Mouse (Mus musculus) adrenal gland, postnatal 36 days (tissue): ENCODE measurements around the gene Capzb. TPM values are rescaled to one million over a fixed set of nuclear protein-coding genes. Genes with fewer than 3 reads are reported as not detected.

Experiments
- DNase-seq, 2 experiments: peaks; one replicate each; pipeline ENCODE4 v3.0.0; 2021; ENCODE audit warnings: mixed read lengths in 1 of 2
- total RNA-seq, 2 experiments: library from RNA; stranded (reverse); gene quantifications; 2 replicates each; pipeline ENCODE4 v1.2.3; 2021

Gene Capzb
- total RNA-seq, 2 experiments from 2014 or later: 379 to 391 TPM

DNA sequence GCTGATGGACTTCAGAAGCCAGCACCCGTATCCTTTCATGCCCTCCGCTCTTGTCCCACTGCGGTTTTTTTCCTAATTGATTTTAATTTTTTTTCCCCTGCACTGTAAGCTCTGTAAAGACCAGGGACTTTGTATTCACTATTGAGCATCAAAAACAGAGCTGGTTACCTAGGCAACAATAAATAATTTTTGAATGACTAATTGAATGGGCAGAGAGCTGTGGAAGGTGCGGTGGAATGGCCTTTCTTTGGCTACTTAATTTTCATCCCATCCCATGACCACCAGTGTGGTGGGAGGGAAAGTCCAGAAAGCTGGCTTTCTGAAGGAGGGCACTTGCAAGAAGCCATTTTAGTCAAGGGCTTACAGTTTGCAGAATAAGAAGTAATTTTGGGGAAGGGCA is 41.6 kb downstream of the Capzb start:
- no peak for DNase-seq

DNA sequence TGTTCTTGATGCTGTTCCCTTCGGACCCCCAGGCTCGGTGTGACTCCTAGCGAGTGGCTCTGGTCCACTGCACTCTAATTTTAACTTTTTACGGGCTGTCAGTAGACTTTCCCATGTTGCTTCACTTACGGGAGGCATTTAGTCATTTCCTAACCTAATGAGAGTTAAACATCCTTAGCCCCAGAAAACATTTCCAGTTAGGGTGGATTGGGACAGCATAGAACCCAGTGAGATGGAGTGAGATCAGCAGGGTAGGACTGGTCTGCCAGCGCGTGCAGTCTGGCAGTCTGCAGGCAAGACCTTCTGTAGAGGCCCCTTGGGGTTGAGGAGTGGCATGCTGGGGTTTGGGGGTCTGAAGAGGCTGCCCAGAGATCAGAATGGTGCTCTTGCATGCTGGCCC is 42.9 kb downstream of the Capzb start:
- DNase-seq: no peak

DNA sequence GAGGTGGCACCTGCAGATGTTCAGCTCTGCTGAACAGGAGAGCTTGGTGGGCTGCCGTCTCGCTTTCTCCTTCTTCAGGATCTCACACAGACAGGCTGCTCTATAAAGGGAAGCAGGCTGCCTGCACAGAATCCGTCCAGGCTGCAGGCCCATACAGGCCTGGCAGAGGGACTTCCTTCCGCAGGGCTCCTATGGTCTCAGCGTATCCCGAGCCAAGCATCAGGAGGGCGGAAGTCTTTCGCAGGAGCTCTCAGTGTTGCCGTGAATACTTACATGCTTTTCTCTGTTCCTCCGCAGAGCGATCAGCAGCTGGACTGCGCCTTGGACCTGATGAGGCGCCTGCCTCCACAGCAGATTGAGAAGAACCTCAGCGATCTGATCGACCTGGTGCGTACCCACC is 45.9 kb downstream of the Capzb start:
- no peak for DNase-seq

DNA sequence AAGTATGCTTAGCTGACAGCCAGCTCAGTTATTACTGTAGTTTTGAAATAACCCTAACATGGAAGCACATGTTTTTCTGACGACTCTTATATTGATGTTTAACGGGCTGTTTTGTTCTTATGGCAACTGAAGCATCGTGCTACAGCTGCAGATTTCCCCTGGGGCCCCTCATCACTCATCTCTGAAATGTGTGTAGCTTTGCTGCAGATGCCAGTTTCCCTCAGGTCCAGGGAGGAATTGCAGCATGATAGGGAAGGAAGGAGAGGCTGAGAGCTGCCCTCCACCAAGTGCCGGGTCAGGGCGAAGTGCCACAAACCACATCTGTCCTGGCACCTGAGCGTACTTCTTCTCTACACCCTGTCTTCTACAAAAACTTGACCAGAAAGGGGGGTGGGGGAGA is 47.6 kb downstream of the Capzb start:
- no peak for DNase-seq

DNA sequence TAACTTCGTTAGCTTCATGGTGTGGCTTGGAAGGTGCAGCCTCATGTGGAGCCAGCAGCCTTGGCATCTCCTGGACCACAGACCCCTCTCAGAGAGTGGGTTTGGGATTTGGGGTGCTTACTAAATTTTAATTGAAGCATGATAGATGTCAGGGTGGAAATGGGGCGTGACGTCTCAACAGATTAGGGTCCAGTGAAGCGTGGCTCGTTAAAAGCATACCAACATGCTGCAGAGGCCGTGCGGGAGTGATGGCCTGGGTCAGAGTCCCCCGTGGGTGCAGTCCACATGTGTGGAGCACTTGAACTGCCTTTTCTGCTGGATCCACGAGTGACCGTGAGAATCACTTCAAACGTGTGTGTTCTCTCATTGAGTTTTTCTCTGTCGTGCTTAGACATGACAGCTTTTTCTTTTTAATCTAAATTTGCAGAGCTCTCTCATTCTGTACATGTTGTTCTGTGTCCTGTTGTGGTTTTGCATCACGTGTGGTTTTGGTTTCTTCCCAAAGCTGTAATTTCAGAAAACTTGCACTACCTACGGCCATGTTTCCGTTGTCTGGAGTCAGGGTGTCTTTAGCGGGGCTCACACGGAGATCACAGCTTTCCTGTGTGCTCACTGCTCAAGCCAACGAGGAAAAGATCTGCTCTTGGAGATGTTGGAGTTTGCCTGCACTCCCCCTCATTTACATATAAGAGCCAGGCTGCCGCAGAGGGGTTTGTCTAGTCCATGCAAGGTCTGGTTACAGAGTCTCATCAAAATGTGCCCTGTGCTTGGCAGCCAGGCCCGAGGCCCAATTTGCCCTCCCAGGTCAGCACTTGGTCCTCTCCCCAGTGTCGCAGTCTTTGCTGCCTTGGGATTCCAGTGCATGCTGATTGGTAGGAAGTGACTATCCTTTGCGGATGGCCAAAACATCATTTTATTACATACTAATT is 49.2 kb downstream of the Capzb start:
- DNase-seq: no peak

DNA sequence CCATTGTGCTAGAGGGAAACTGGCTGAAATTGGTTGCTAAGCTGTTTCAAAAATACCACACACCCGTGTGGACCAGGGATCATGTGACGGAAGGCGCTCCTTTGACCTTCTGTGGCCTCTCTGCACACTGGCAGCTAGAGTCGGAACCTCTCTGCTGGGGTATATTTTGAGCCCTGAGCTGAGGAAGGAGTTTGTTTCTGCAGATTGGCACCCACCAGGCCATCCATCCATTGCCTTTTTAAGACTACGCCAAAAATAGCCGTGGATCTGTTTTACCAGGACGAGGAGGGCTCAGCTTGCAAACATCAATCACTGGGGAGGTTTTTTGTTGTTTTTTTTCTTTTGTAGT is 49.9 kb downstream of the Capzb start:
- DNase-seq: no peak

DNA sequence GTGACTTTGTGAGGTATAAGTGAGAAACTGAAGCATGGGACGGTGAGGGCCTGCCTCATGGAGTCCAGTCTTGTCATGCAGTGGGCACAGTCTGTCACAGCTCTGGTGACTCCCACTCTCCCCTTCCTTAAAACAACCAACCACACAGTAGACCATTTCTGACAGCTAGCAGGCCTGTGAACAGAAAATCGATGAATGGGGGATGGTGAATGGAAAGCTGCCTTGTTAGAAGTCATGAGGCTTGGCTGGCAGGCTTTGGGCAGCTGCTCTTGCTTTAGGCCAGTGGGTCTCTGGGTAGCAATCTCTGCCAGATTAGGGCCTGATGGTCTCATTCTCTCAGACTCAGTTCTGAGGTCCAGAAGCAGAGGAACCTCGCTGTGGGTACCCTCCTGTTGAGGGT is 51.5 kb downstream of the Capzb start:
- no peak for DNase-seq

DNA sequence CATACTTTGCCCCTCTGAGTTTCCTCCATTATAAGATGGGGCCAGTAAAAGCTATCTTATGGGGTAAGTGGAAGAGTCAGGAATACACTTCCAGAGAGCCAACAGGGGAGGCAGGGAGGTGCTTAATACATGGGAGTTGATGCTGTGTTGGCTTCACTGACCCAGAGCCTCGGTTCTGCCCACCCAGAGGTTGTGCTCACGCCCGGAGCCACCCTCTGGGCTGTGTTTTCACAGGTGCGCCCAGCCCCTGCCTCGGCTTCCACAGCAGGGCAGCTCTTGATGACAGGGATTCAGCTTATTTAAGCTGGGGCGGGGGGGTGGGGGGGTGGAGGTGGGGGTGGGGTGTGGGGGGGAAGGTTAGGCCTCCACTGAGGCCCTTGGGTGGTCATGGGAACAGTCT is 52.1 kb downstream of the Capzb start:
- no peak for DNase-seq

DNA sequence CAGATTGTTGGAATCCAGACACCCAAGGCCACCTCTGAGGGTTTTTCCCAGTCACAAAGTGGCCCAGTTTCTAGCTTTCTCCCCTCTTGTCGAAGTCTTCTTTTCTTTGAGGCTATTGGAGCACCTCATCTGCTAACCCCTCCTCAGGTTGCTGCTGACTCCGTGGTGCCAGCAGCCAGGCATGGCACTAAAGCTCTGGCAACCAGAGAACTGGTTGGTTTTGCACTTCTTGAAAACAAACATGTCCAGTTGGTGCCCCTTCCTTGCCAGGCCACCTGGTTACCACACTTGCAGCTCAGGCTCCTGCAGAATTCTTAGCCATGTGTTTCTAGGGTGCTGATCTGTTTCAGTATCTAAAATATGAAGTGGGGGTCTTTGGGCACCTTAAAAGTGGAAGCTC is 52.8 kb downstream of the Capzb start:
- DNase-seq: no peak

DNA sequence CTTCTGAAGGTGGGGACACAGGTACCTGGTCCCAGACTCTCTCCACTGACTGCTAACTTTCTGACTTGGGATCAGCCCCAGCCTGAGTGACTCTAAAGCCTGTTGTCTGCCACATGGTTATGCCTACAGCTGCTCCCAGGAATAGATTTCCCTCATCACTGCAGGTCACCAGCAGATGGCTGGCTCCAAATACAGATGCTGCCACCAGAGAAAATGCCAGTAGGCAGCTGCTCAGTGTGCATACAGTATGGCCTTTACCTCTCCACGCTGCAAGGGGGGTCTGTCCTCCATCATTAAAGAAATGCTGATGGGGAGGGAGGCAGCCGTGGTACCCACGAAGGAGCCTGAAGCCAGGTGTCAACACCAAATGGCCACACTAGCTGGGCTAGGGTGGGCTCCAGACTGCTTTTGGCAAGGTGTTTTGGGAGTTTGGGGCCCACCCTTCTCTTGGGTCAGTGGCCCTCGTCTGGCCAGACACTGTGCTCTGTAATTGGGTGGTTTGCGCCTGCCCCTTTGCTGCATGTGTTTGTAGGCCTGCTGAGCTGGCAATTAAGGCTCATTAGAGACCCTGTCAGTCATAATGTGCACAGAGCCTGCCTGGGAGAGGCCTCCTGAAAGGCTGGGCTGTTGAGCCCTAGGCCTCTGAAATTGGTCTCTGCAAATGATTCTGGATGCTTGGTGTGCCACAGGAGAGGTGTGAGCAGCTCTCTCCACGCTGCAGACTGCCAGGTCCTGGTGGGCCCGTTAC is 53.6 kb downstream of the Capzb start:
- no peak for DNase-seq

DNA sequence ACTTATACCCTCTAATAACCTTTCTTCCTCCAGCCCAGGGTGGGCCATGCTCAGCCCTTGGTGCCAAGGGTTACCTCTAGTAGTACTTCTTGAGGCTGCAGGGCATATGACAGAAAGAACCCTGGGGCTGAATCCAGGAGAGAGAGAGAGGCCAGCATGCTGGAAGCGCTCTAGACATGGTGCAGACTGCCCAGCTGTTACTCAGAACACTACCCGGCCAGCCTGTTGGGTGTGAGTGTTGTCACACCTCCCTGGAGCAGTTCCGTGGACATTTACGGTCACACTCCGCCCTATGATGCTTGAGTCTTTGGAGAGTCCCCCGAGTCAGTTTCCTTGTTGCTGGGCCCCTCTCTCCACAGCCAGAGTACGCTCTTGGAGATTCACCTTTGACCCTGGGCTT is 55.3 kb downstream of the Capzb start:
- no peak for DNase-seq

DNA sequence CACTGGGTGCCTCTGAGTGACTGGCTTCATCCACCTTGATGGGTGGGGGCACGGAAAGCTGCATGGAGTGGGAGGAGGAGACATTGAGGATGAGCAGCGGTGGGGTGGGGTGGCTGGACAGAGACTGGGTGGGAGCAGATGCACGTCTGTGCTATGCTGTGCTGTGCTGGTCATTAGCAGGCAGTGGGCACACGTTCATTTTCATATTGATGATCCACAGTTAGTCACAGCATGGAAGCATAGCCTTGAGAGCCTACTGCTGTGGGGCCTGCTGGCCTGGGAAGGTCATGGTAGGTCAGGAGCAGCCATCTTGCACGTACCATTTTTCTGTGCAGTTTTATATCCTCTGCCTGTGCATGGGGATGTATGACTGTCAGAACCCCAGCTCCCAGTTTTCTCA is 56.0 kb downstream of the Capzb start:
- no peak for DNase-seq

DNA sequence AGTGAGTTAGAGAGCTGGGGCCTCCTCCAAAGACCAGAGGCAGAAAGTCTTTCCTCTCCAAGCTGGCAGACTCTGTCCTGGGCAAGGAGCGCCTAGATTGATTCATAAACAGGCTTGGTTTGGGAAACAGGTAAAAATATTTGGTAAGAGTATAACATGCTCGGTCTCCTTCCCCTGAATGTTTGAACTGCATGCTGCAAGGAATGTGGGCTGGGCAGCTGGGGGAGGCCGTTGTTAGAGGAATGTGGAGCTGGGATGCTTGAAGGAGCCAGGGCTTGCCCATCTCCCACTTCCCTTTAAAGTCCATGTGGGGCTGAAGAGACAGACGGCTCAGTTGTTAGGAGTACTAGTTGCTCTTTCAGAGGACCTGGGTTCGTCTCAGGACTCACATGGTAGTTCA is 57.3 kb downstream of the Capzb start:
- DNase-seq: no peak

DNA sequence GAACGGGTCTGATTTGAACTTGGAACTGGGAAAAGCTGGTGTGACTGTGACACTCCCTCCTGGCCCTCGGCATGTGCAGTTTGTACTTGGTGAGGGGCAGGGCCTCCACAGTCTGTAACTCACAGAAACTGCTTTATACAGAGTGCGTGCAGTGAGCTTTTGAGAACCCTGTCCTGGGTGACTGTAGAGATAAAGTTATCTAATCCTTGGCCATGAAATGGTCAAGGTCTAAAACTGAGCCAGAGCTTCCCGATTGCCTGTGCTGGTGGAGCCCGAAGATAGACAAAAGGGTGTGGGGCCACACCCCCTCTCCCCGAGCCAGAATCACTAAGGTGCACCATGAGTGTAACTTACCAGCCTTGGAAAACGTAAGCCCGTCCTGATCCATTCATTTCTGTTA is 58.2 kb downstream of the Capzb start:
- peak; percentile 57 to 66 for DNase-seq

DNA sequence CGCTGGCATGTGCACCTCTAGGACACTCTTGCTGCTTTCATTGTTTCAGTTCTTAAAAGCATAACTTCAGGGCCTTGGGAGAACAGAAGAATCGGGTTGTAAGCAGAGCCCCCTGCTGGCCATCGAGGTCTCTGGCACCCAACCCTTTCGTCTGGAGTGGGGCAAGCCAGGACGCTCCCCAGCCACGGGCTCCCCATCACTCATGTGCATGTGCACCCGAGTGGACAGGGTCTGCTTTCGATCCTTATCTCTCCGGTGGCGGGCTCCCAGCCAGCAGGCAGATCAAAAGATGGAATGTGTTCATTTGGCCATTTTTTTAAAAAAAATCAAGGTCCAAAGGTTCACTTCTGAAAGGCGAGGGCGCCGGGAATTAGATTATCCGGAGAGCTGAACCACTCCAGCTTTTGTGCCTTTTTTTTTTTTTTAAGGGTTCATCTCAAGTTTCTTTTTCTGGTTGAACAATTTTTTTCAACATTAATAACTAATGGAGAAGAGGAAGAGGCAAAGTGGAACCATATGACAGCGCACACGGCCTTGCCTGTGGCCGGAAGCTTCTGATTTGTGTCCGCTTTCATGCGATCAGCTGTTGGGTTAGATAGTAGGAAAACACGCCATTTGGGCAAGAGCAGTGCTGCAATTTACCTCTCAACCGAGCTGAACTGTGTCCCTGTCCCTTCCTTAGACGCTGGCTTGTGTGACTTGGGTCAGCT is 59.5 kb downstream of the Capzb start:
- DNase-seq: peak; percentile 92 to 93

DNA sequence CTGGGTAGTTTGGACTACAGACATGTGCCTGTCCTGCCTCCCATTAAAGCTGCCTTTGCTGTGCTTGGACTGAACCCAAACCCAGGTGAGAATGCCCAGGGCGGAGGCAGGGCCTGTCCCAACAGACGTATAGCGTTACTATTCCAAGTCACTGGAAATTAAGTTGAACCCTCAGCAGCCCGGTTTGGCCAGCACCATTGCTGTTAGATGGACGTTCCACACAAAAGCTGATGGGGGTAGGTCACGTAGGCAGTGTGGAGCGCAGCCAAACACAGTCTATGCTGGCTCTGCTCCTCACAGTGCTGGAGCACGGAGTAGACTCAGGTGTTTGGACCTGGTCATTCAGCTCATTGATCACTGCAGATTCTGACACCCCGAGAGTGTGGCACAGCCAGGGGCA is 60.5 kb downstream of the Capzb start:
- no peak for DNase-seq

DNA sequence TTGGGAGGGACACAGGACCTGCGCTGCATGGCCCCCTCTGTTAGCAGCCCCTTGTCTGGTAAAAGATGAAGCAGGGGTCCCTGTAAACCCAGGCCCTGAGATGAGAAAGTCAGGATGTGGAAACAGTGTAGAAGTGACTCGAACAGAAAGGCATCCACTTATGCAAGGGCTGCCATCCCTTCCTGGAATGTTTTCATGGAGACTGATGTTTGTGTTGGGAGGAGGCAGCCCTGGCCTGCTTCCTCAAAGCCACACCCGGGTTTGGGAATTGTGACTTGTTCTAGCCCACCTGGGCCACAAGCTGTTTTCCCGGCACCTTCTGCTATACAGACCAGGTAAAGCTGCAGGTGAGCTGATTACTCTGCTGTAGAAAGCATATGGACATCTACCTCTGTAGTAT is 63.4 kb downstream of the Capzb start:
- DNase-seq: no peak

DNA sequence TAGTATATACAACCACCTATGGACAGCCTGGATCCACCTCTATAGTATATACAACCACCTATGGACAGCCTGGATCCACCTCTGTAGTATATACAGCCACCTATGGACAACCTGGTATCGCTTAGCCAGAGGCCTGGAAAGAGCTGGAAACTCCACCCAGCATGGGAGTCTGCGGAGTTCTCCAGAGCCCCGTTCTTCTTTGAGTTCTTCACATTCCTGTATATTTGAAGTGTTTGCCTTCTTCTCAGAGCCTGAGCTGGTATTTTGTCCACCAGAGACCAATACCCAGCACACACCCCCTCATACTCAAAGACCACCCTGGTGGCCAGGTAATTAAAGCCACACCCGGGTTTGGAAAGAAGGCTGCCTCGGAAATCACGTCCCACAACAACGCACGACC is 64.0 kb downstream of the Capzb start:
- DNase-seq: no peak

DNA sequence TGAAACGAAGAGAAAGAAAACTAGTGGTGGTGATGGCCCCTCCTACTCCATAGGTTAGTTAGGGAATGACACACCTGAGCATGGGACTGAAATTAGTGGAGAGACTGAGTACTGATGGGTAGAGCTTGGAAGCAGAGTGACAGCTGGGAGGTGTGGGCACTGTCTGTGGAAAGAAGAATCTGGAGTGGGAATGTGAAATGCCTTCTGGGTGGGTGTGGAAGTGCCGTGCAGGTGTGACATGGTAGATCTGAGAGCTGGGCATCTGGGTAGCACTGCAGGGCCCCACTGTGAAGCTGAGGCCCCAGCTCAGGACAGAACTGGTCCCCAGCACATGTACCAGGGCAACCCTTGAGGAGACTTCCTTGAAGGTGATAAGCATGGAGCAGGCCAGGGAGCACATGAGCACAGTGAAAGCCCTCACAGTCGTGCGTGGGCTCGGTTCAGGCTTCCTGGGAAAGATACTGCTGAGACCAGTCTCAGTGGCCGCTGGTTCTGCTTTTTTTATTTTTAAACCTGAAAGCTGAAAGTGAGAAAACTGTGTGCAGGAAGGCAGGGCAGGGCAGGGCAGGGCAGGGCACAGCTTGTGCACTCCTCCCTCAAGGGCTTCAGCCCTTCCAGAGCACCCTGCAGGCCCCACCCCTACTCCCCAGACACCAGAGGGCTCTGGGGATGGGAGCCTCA is 66.1 kb downstream of the Capzb start:
- no peak for DNase-seq

DNA sequence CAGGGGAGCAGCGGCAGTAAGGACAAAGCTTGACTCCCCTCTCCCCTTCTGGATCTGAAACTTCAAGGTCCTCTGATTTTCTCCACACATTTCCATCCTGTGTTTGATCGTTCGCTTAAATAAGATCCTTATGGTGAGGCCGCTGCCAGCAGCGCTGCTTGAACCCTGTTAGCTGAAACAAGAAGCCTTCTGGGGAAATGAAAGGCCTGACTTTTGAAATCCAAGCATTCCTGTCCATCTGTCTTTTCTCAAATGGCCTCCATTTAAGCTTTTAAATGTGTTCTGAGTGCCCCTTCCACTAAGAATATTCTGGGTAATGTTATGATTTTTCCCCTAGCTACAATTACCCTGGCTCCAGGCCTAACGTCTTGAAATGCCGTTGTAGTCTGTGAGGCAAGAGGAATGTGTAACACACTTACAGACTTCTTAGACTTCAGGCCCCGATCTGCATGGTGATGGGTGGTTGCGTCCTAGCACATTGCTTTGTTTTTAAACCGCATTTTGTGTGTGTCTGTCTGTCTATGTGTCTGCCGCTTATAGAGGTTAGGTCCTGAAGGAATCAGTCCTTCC is 66.7 kb downstream of the Capzb start:
- DNase-seq: no peak

DNA sequence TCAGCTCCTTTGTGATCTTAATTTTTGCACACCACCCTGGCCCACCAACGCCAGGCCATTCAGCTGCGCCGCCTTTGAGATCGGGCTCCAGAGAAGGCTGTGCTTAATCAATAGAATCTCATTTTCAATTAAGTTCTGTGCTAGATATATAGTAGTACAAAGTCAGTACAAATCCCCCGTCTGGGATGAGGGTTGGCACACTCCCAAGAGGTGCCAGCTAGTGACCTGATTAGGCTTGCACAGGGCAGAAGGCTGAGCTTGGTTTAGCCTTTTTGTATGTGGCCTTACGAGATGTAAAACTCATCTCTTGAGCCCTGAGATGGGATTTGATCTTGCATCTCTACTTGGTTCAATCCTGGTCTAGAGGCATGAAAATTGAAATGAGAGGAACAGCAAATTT is 70.3 kb downstream of the Capzb start:
- no peak for DNase-seq
